Mouse (Mus musculus) forebrain, embryonic 15.5 days (tissue): Measurements from ENCODE around the gene Milr1. TPM values are rescaled to one million over a fixed set of nuclear protein-coding genes. Genes with fewer than 3 reads are reported as not detected.

Source experiments
- ATAC-seq: fragments of 200-750 bp; cut with Nextera tagmentation; replicated peaks from 2 replicates; pipeline ENCODE4 v1.8.0; 2017; ENCODE audit warnings: mild to moderate bottlenecking, moderate TSS enrichment, moderate library complexity
- H3K27ac ChIP-seq: fragments of 300-500 bp; sonication (generic); replicated peaks from 2 replicates; pipeline ENCODE4 v1.5.1; 2015; ENCODE audit warnings: mild to moderate bottlenecking, inconsistent platforms
- H3K27me3 ChIP-seq: fragments of 300-500 bp; sonication (generic); 2 replicates; pipeline ENCODE4 v1.6.1; 2015; ENCODE audit warnings: inconsistent platforms
- H3K36me3 ChIP-seq: fragments of 300-500 bp; sonication (generic); 2 replicates; pipeline ENCODE4 v1.6.1; 2015; ENCODE audit warnings: mild to moderate bottlenecking, inconsistent platforms
- H3K4me1 ChIP-seq: fragments of 300-500 bp; sonication (generic); 2 replicates; pipeline ENCODE4 v1.6.1; 2015; ENCODE audit warnings: inconsistent platforms
- H3K4me2 ChIP-seq: fragments of 300-500 bp; sonication (generic); replicated peaks from 2 replicates; pipeline ENCODE4 v1.6.1; 2015; ENCODE audit warnings: mild to moderate bottlenecking, inconsistent platforms
- H3K4me3 ChIP-seq: fragments of 300-500 bp; sonication (generic); 2 replicates; pipeline ENCODE4 v1.5.1; 2015; ENCODE audit warnings: mild to moderate bottlenecking, inconsistent platforms
- H3K9ac ChIP-seq: fragments of 300-500 bp; sonication (generic); replicated peaks from 2 replicates; pipeline ENCODE4 v1.6.1; 2015; ENCODE audit warnings: mild to moderate bottlenecking, inconsistent platforms
- H3K9me3 ChIP-seq: fragments of 300-500 bp; sonication (generic); 2 replicates; pipeline ENCODE4 v1.6.1; 2016; ENCODE audit warnings: inconsistent platforms
- WGBS: fragments of 180-500 bp; shearing (Covaris S2); methylation state at CpG from one replicate; pipeline ENCODE4 v1.1.7; 2015; ENCODE audit warnings: mixed read lengths; 5-methylcytosine and 5-hydroxymethylcytosine counted together
- polyA plus RNA-seq: library from polyadenylated mRNA; unstranded; fragments of >200 nt; fragmentation: Nextera tagmentation; extraction: Ambion mirVana; gene quantifications from 2 replicates; pipeline ENCODE4 v1.2.1, GENCODE M21; 2015

Gene Milr1
- polyA plus RNA-seq, 1 experiment from 2014 or later = 0.52 TPM

GRCm38 (mm10) chr11:106762139-106762799 lies 11.2 kb downstream of the Milr1 start:
- H3K9me3 ChIP-seq = no peaks in the 10 kb centered on the region
- peaks cover 8% of the 10 kb centered on the region for H3K36me3 ChIP-seq
- H3K4me2 ChIP-seq = no peak overlapping the region
- H3K9ac ChIP-seq = no peak overlapping the region
- H3K27ac ChIP-seq = no peak overlapping the region
- WGBS = 60% methylated on average over 5 of the region's 5 CpGs
- no peaks in the 10 kb centered on the region for H3K27me3 ChIP-seq
- H3K4me1 ChIP-seq = no peaks in the 10 kb centered on the region
- ATAC-seq = no peak
- H3K4me3 ChIP-seq = no peak overlapping the region

GRCm38 (mm10) chr11:106762800-106763185 lies 11.8 kb downstream of the Milr1 start:
- no peak overlapping the region for H3K4me2 ChIP-seq
- H3K36me3 ChIP-seq = peaks cover 13% of the 10 kb centered on the region
- no peak overlapping the region for H3K4me3 ChIP-seq
- no peak overlapping the region for H3K27ac ChIP-seq
- no peaks in the 10 kb centered on the region for H3K9me3 ChIP-seq
- no peak overlapping the region for H3K9ac ChIP-seq
- WGBS = 78% methylated on average over 9 of the region's 9 CpGs
- no peak for ATAC-seq
- H3K27me3 ChIP-seq = no peaks in the 10 kb centered on the region
- H3K4me1 ChIP-seq = no peaks in the 10 kb centered on the region

DNA sequence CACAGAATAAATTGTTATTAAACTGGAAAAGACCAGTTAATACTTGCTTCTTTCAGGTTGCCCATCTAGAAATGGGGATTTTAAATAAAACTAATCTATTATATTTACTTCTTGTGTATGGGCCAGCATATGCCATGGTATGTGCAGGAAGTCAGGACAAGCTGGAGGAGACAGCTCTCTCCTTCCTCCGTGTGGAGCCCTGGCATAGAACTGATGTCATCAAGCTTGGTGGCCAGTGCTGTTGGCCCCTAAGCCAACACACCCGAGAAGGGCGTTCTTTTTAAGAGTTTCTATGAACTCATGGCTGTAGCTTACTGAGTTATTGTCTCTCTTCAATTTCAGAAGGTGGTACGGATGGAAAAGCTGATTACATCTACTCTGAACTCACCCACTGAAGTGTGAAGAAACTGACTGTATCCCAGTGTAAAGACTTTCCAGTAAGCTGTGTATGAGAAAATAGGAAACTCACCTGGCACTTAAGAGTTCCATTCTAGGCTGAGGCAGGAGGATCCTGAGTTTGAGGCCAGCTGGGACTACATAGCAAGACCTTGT lies 15.7 kb downstream of the Milr1 start:
- no peak overlapping the region for H3K27ac ChIP-seq
- H3K4me3 ChIP-seq = no peak overlapping the region
- H3K36me3 ChIP-seq = peaks cover 29% of the 10 kb centered on the region
- ATAC-seq = no peak
- H3K9ac ChIP-seq = no peak overlapping the region
- 90% methylated on average over 4 of the region's 4 CpGs for WGBS
- H3K4me2 ChIP-seq = no peak overlapping the region
- no peaks in the 10 kb centered on the region for H3K4me1 ChIP-seq
- H3K27me3 ChIP-seq = no peaks in the 10 kb centered on the region
- no peaks in the 10 kb centered on the region for H3K9me3 ChIP-seq

DNA sequence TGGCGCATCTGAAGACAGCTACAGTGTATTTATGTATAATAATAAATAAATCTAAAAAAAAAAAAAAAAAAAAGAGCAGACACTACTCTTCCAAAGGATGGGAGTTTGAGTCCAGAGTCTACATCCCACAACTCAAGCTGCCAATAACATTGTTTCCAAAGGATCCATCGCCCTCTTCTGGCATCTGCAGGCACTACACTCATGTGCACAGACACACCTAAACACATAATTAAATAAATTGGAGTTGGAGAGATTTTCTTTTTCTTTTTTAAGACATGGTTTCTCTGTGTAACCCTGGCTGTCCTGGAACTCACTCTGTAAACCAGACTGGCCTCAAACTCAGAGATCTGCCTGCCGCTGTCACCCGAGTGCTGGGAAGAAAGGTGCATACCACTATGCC lies 16.5 kb downstream of the Milr1 start:
- H3K36me3 ChIP-seq = peaks cover 35% of the 10 kb centered on the region
- H3K4me1 ChIP-seq = no peaks in the 10 kb centered on the region
- H3K9me3 ChIP-seq = no peaks in the 10 kb centered on the region
- 94% methylated on average over 4 of the region's 4 CpGs for WGBS
- no peaks in the 10 kb centered on the region for H3K27me3 ChIP-seq
- no peak overlapping the region for H3K9ac ChIP-seq
- no peak overlapping the region for H3K4me3 ChIP-seq
- H3K4me2 ChIP-seq = no peak overlapping the region
- ATAC-seq = no peak
- no peak overlapping the region for H3K27ac ChIP-seq

DNA sequence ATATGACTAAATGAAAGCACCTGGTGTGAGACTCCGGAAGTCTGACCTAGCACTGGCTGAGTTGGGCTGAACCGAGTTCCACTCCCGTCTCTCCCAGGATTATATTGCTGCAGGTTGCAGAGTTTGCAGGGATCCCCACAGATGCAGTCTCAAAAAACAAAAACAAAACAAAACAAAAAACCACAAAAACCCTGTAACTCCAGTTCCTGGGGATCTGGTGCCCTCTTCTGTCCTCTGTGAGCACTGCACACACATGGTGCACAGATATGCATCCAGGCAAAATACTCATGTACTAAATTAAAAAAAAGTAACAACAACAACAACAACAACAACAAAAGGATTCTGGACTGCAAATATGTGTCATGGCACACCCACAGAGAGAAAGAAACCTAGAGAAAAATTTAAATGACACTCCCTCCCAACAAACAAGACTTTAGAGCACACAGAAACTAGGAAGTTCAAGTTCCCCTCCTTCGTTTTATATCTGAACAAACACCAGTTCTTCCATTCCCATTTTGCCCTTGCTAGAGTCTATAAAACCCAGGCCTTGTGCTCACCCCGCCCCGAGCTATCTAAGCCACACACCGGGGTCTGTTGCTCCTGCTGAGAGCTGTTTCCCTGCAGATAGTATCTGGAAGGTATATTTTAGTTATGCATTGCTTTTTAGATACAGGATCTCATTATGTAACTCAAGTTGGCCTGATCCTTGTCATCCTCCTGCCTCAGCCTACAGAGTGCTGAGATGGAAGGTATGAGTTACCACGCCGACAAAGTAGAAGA lies 19.4 kb downstream of the Milr1 start:
- no peaks in the 10 kb centered on the region for H3K27me3 ChIP-seq
- WGBS = 98% methylated on average over 9 of the region's 9 CpGs

DNA sequence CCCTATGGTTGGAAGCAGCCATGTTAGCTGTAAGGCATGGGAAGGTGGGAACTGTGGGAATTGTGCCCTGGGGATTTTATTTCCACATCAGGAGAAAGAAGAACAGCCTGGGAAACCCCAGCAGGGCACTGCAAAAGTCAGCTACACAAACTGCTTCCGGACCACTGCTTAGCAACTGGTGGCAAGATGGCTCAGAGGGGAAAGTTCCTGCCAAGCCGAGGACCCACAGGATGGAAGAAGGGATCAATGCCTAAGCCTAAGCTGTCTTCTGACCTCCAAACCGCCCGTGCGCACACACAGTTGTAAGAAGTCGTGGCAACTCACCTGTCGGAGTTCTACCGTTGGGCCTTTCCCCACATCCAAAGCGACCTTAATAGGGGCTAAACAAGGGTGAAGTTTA lies 22.0 kb downstream of the Milr1 start:
- H3K9me3 ChIP-seq = no peaks in the 10 kb centered on the region
- peaks cover 55% of the 10 kb centered on the region for H3K36me3 ChIP-seq
- 91% methylated on average over 9 of the region's 9 CpGs for WGBS
- no peaks in the 10 kb centered on the region for H3K27me3 ChIP-seq
- H3K27ac ChIP-seq = no peak overlapping the region
- ATAC-seq = no peak
- 0 out of 2 replicates have a peak, but pooled peaks cover 3% of the 10 kb centered on the region for H3K4me1 ChIP-seq
- H3K9ac ChIP-seq = no peak overlapping the region
- H3K4me2 ChIP-seq = no peak overlapping the region
- H3K4me3 ChIP-seq = no peak overlapping the region

More for the DNA sequence above, 19.4 kb downstream of the Milr1 start:
- Histone ChIP-seq H3K4me2 (no peak overlapping the region), H3K9ac (no peak overlapping the region), H3K27ac (no peak overlapping the region), H3K4me1 (no peaks in the 10 kb centered on the region), H3K9me3 (no peaks in the 10 kb centered on the region), H3K4me3 (no peak overlapping the region), H3K36me3 (peaks cover 64% of the 10 kb centered on the region)
- ATAC-seq = no peak

DNA sequence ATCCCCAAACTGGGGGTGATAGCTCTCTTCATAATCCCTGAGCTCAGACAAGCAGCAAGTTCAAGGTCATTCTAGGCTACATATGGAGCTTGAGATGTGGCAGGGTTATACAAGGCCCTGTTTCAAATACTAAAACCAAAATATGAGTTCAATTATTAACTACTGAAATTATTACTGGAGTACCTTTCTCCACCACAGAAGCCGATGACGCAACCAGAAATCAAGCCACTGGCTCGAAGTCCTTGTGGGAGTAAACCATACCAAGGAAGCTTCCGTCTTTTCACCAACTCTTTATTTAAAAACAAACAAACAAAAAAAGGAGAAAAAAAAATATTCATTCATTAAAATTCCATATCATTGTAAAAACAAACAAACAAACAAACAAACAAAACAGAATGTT lies 25.9 kb downstream of the Milr1 start:
- Histone ChIP-seq H3K9me3 (no peaks in the 10 kb centered on the region), H3K36me3 (peaks cover 58% of the 10 kb centered on the region)
- WGBS = 97% methylated on average over 4 of the region's 4 CpGs

DNA sequence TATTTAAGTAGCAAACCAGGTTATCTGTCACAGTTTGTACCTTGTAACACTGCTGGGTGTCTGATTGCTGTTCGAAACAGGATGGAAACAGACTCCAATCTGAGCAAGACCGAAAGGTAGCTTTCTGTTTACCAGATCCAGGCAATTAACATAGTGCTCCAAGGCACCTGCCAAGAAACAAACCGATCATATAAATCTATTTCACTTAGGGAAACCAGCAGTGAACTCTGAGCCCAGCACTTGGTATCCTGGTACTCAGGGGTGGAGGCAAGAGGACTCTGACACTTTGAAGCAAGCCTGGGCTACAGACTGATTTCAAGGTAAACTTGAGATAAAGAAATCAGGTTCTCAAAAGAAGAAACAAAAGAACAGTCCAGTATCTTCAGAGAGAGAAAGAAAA lies 26.4 kb downstream of the Milr1 start:
- Histone ChIP-seq H3K27me3 (no peaks in the 10 kb centered on the region), H3K36me3 (peaks cover 58% of the 10 kb centered on the region), H3K9me3 (no peaks in the 10 kb centered on the region), H3K4me1 (peaks cover 25% of the 10 kb centered on the region), H3K4me2 (no peak overlapping the region), H3K9ac (0 out of 2 replicates have a peak overlapping the region, but pooled peaks have one; percentile 10), H3K4me3 (no peak overlapping the region), H3K27ac (no peak overlapping the region)
- ATAC-seq = no peak
- WGBS = 95% methylated on average over 3 of the region's 3 CpGs

More for the DNA sequence above, 25.9 kb downstream of the Milr1 start:
- H3K4me1 ChIP-seq = peaks cover 25% of the 10 kb centered on the region
- no peak overlapping the region for H3K27ac ChIP-seq
- no peak for ATAC-seq
- no peak overlapping the region for H3K4me3 ChIP-seq
- no peaks in the 10 kb centered on the region for H3K27me3 ChIP-seq
- H3K4me2 ChIP-seq = no peak overlapping the region
- H3K9ac ChIP-seq = no peak overlapping the region

DNA sequence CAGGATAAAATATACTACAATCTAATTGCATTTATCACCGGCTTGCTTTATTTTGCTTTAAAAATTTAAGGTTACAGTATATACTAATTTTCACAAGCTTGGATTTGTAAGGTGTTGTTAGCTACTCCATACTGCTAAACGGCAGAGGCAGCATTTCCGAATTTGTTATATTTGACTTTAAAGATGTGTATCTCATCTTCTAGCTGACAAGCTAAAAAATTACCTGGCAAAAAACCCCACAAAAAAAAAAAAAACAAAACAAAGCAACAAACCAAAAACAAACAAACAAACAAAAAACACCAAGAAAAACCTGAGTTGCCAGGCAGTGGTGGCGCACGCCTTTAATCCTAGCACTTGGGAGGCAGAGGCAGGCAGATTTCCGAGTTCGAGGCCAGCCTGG lies 27.1 kb downstream of the Milr1 start:
- Histone ChIP-seq H3K27ac (no peak overlapping the region), H3K27me3 (no peaks in the 10 kb centered on the region), H3K4me2 (peak overlapping the region; percentile 91; the same call in 1 of the 2 replicates), H3K9ac (no peak overlapping the region), H3K9me3 (no peaks in the 10 kb centered on the region), H3K36me3 (peaks cover 58% of the 10 kb centered on the region), H3K4me3 (no peak overlapping the region), H3K4me1 (peaks cover 25% of the 10 kb centered on the region)
- 94% methylated on average over 7 of the region's 7 CpGs for WGBS
- no peak for ATAC-seq

GRCm38 (mm10) chr11:106778589-106779387 lies 27.8 kb downstream of the Milr1 start:
- Histone ChIP-seq H3K9me3 (no peaks in the 10 kb centered on the region), H3K9ac (peak overlapping the region; percentile 82), H3K4me2 (peak overlapping the region; percentile 91), H3K4me3 (peak overlapping the region; percentile 75), H3K36me3 (peaks cover 58% of the 10 kb centered on the region), H3K27me3 (no peaks in the 10 kb centered on the region), H3K27ac (peak overlapping the region; percentile 95), H3K4me1 (peaks cover 30% of the 10 kb centered on the region)
- ATAC-seq = peak; percentile 81; the same call in 1 of the 2 replicates
- WGBS = 3% methylated on average over 39 of the region's 39 CpGs

GRCm38 (mm10) chr11:106779388-106780088 lies 28.5 kb downstream of the Milr1 start, which contains the start of gene Polg2:
Gene Polg2 (minus strand): TSS chr11:106779537.
- H3K27me3 ChIP-seq = no peaks in the 10 kb centered on the region
- H3K4me2 ChIP-seq = peak within 1 kb of the TSS; percentile 91
- H3K4me3 ChIP-seq = peak within 1 kb of the TSS; percentile 75
- no peaks in the 10 kb centered on the region for H3K9me3 ChIP-seq
- H3K4me1 ChIP-seq = peaks cover 34% of the 10 kb centered on the region
- peak; percentile 99 for ATAC-seq
- peak within 1 kb of the TSS; percentile 95 for H3K27ac ChIP-seq
- H3K36me3 ChIP-seq = peaks cover 58% of the 10 kb centered on the region
- 3% methylated on average over 30 of the region's 30 CpGs for WGBS
- peak within 1 kb of the TSS; percentile 82 for H3K9ac ChIP-seq
